Mouse (Mus musculus) embryonic facial prominence, embryonic 12.5 days (tissue): Measurements from ENCODE around the gene Ppa1. TPM values are rescaled to one million over a fixed set of nuclear protein-coding genes. Genes with fewer than 3 reads are reported as not detected.

Source experiments
- ATAC-seq: fragments of 200-750 bp; cut with Nextera tagmentation; 2 replicates; pipeline ENCODE4 v1.8.0; 2017; ENCODE audit not compliant: insufficient number of reproducible peaks, insufficient read depth, low FRiP score, low TSS enrichment
- H3K27ac ChIP-seq: fragments of 300-500 bp; sonication (generic); 2 replicates; pipeline ENCODE4 v1.5.1; 2016; ENCODE audit warnings: mild to moderate bottlenecking
- H3K27me3 ChIP-seq: fragments of 300-500 bp; sonication (generic); 2 replicates; pipeline ENCODE4 v1.6.1; 2016; ENCODE audit warnings: mild to moderate bottlenecking, moderate library complexity
- H3K36me3 ChIP-seq: fragments of 300-500 bp; sonication (generic); 2 replicates; pipeline ENCODE4 v1.6.1; 2016; ENCODE audit warnings: mild to moderate bottlenecking
- H3K4me1 ChIP-seq: fragments of 300-500 bp; sonication (generic); 2 replicates; pipeline ENCODE4 v1.6.1; 2016
- H3K4me2 ChIP-seq: fragments of 300-500 bp; sonication (generic); replicated peaks from 2 replicates; pipeline ENCODE4 v1.6.1; 2016; ENCODE audit warnings: mild to moderate bottlenecking, moderate library complexity
- H3K4me3 ChIP-seq: fragments of 300-500 bp; sonication (generic); 2 replicates; pipeline ENCODE4 v1.5.1; 2016; ENCODE audit warnings: mild to moderate bottlenecking
- H3K9ac ChIP-seq: fragments of 300-500 bp; sonication (generic); 2 replicates; pipeline ENCODE4 v1.6.1; 2016; ENCODE audit warnings: mild to moderate bottlenecking, moderate library complexity
- H3K9me3 ChIP-seq: fragments of 300-500 bp; sonication (generic); 2 replicates; pipeline ENCODE4 v1.6.1; 2016; ENCODE audit warnings: mild to moderate bottlenecking, moderate library complexity
- WGBS: fragments of 180-500 bp; shearing (Covaris S2); methylation state at CpG from one replicate; pipeline ENCODE4 v1.1.7; 2016; 5-methylcytosine and 5-hydroxymethylcytosine counted together
- polyA plus RNA-seq: library from polyadenylated mRNA; unstranded; fragments of >200 nt; fragmentation: Nextera tagmentation; extraction: Ambion mirVana; gene quantifications from 2 replicates; pipeline ENCODE4 v1.2.1, GENCODE M21; 2016

The Ppa1 gene
- polyA plus RNA-seq, 1 experiment from 2014 or later = 221 TPM

GRCm38 (mm10) chr10:61706412-61707375, 58.3 kb downstream of the Ppa1 start:
- WGBS = 71% methylated on average over 6 of the region's 6 CpGs
- Histone ChIP-seq H3K9me3 (no peaks in the 10 kb centered on the region), H3K4me1 (no peaks in the 10 kb centered on the region), H3K27me3 (0 out of 2 replicates have a peak, but pooled peaks cover 4% of the 10 kb centered on the region), H3K36me3 (peaks cover 26% of the 10 kb centered on the region), H3K4me2 (no peak overlapping the region), H3K9ac (no peak overlapping the region), H3K4me3 (no peak overlapping the region), H3K27ac (no peak overlapping the region)
- no peak for ATAC-seq

DNA sequence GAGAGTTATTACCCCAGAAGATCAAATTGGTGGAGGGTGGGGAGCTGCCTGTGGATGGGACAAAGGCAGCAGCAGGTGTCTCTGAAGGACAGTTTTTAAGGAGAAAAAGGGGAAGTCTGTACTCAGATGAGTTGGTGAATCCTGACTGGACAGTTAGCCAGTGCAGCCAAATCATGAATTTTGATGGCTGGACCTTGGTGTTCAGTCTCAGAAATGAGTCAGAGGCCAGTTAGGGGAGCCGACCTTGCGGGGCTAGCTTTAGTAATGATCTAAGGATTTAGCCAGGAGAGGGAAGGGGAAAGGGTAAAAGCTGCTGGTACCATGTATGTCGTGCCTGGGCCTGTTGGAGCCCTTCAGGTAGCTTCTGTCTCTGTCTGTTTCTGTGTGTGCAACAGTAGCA, 65.2 kb downstream of the Ppa1 start:
- WGBS = 72% methylated on average over 3 of the region's 3 CpGs
- Histone ChIP-seq H3K4me3 (no peak overlapping the region), H3K36me3 (no peaks in the 10 kb centered on the region), H3K9me3 (no peaks in the 10 kb centered on the region), H3K27ac (no peak overlapping the region), H3K27me3 (0 out of 2 replicates have a peak, but pooled peaks cover 4% of the 10 kb centered on the region), H3K9ac (no peak overlapping the region), H3K4me2 (no peak overlapping the region), H3K4me1 (peaks cover 9% of the 10 kb centered on the region; the same call in 1 of the 2 replicates)
- no peak for ATAC-seq

GRCm38 (mm10) chr10:61714146-61714545, 65.8 kb downstream of the Ppa1 start:
- H3K4me1 ChIP-seq = peaks cover 9% of the 10 kb centered on the region; the same call in 1 of the 2 replicates
- no peak overlapping the region for H3K4me3 ChIP-seq
- 0 out of 2 replicates have a peak, but pooled peaks cover 4% of the 10 kb centered on the region for H3K27me3 ChIP-seq
- no peak overlapping the region for H3K27ac ChIP-seq
- H3K4me2 ChIP-seq = no peak overlapping the region
- H3K9ac ChIP-seq = no peak overlapping the region
- H3K36me3 ChIP-seq = no peaks in the 10 kb centered on the region
- no peaks in the 10 kb centered on the region for H3K9me3 ChIP-seq
- 89% methylated on average over 4 of the region's 4 CpGs for WGBS
- ATAC-seq = no peak

- peak; percentile 77 for ATAC-seq
- no peaks in the 10 kb centered on the region for H3K9me3 ChIP-seq
- peaks cover 9% of the 10 kb centered on the region; the same call in 1 of the 2 replicates for H3K4me1 ChIP-seq
- H3K36me3 ChIP-seq = no peaks in the 10 kb centered on the region
- WGBS = 17% methylated on average over 27 of the region's 36 CpGs
- H3K27me3 ChIP-seq = 0 out of 2 replicates have a peak, but pooled peaks cover 4% of the 10 kb centered on the region
- H3K9ac ChIP-seq = peak within 1 kb of the TSS; percentile 48
- H3K27ac ChIP-seq = no peak within 1 kb of the TSS
- peak within 1 kb of the TSS; percentile 57 for H3K4me3 ChIP-seq
- peak within 1 kb of the TSS; percentile 86 for H3K4me2 ChIP-seq
Measured at GRCm38 (mm10) chr10:61714771-61715461, 66.6 kb downstream of the Ppa1 start, which contains the start of gene Aifm2. TSS of gene Aifm2 (plus strand) at chr10:61715263.

DNA sequence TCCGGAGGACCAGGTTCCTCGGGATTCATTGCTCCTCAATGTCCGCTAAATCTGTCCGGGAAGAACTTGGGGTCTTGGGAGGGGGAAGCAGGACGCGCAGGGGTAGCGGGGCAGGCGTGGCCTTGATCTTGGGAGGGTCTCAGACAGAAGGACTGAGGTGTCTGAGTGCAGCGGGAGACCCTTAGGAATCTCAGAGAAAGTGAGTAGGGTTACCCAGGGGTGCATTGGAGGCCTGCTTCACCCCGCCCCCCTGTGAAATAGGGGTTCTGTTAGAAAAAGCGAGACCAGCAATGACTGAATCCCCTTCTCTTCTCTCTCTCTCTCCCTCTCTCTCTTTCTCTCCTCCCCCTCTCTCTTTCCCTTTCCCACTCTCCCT, 67.1 kb downstream of the Ppa1 start:
- Histone ChIP-seq H3K4me1 (peaks cover 9% of the 10 kb centered on the region; the same call in 1 of the 2 replicates), H3K36me3 (no peaks in the 10 kb centered on the region), H3K27me3 (0 out of 2 replicates have a peak, but pooled peaks cover 4% of the 10 kb centered on the region), H3K4me3 (peak overlapping the region; percentile 57), H3K9me3 (no peaks in the 10 kb centered on the region), H3K9ac (peak overlapping the region; percentile 48), H3K27ac (no peak overlapping the region), H3K4me2 (peak overlapping the region; percentile 86)
- ATAC-seq = peak; percentile 44
- 3% methylated on average over 11 of the region's 11 CpGs for WGBS

GRCm38 (mm10) chr10:61715996-61716864, 67.9 kb downstream of the Ppa1 start:
- WGBS = 69% methylated on average over 7 of the region's 7 CpGs
- peak overlapping the region; percentile 86 for H3K4me2 ChIP-seq
- H3K27ac ChIP-seq = no peak overlapping the region
- H3K27me3 ChIP-seq = no peaks in the 10 kb centered on the region
- peak overlapping the region; percentile 57 for H3K4me3 ChIP-seq
- H3K9ac ChIP-seq = peak overlapping the region; percentile 48; the same call in 1 of the 2 replicates
- H3K36me3 ChIP-seq = no peaks in the 10 kb centered on the region
- peaks cover 9% of the 10 kb centered on the region; the same call in 1 of the 2 replicates for H3K4me1 ChIP-seq
- H3K9me3 ChIP-seq = no peaks in the 10 kb centered on the region
- ATAC-seq = no peak

DNA sequence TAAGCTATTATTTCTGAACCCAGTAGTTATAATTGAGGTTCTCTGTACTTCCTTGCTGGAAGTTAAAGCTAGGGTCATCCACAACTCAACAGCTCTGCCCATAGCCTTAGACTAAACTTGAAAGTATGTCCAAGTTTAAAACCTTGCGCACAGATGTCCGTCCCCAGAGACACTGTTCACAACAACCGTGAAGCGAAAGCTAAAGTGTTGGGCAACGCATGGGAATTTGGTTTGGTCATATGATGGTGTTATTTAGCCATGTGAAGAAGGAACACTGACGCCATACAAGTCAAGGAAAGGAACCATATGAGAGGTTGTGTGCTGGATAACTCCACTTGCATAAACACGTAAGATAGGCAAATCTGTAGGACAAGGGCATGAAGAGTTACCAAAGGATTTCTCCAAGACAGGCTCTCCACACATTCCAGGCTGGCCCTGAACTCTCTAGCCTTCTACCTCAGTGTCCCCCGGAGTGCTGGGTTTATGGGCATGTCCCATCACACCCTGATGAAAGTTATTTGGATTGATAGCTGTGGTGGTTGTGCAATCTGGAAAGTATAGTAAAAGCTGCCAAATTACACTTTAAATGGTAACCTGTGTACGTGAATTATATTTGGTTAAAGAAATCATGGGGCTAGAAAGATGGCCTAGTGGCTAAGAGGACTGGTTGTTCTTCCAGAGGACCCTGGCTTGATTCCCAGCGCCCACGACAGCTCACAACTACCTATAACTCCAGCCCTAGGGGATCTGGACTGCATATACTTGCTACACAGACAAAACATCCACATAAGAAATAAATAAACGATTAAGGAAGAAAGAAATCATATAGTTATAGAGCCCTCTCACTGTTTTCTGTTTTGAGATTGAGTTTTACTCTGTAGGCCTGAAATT, 69.3 kb downstream of the Ppa1 start:
- no peak overlapping the region for H3K4me2 ChIP-seq
- 89% methylated on average over 12 of the region's 12 CpGs for WGBS
- H3K36me3 ChIP-seq = no peaks in the 10 kb centered on the region
- no peak overlapping the region for H3K4me3 ChIP-seq
- H3K9me3 ChIP-seq = no peaks in the 10 kb centered on the region
- H3K27ac ChIP-seq = no peak overlapping the region
- no peak for ATAC-seq
- H3K4me1 ChIP-seq = peaks cover 9% of the 10 kb centered on the region; the same call in 1 of the 2 replicates
- no peaks in the 10 kb centered on the region for H3K27me3 ChIP-seq
- no peak overlapping the region for H3K9ac ChIP-seq

GRCm38 (mm10) chr10:61720331-61720730, 72.0 kb downstream of the Ppa1 start:
- Histone ChIP-seq H3K4me2 (no peak overlapping the region), H3K36me3 (no peaks in the 10 kb centered on the region), H3K9ac (no peak overlapping the region), H3K27me3 (no peaks in the 10 kb centered on the region), H3K27ac (no peak overlapping the region), H3K4me3 (no peak overlapping the region), H3K4me1 (peaks cover 9% of the 10 kb centered on the region; the same call in 1 of the 2 replicates), H3K9me3 (no peaks in the 10 kb centered on the region)
- WGBS = 92% methylated on average over 7 of the region's 7 CpGs
- ATAC-seq = no peak

GRCm38 (mm10) chr10:61722215-61722614, 73.9 kb downstream of the Ppa1 start:
- 78% methylated on average over 3 of the region's 3 CpGs for WGBS
- Histone ChIP-seq H3K27me3 (no peaks in the 10 kb centered on the region), H3K9me3 (no peaks in the 10 kb centered on the region), H3K27ac (no peak overlapping the region), H3K36me3 (no peaks in the 10 kb centered on the region), H3K4me3 (no peak overlapping the region), H3K9ac (no peak overlapping the region), H3K4me1 (no peaks in the 10 kb centered on the region), H3K4me2 (no peak overlapping the region)
- no peak for ATAC-seq

GRCm38 (mm10) chr10:61723271-61723670, 74.9 kb downstream of the Ppa1 start:
- Histone ChIP-seq H3K27ac (no peak overlapping the region), H3K4me3 (no peak overlapping the region), H3K36me3 (no peaks in the 10 kb centered on the region), H3K9me3 (no peaks in the 10 kb centered on the region), H3K9ac (no peak overlapping the region), H3K4me2 (no peak overlapping the region), H3K27me3 (no peaks in the 10 kb centered on the region), H3K4me1 (no peaks in the 10 kb centered on the region)
- ATAC-seq = no peak
- 72% methylated on average over 6 of the region's 6 CpGs for WGBS
